ENCODE assay signal across 13 mouse cellular contexts in the genomic region with DNA sequence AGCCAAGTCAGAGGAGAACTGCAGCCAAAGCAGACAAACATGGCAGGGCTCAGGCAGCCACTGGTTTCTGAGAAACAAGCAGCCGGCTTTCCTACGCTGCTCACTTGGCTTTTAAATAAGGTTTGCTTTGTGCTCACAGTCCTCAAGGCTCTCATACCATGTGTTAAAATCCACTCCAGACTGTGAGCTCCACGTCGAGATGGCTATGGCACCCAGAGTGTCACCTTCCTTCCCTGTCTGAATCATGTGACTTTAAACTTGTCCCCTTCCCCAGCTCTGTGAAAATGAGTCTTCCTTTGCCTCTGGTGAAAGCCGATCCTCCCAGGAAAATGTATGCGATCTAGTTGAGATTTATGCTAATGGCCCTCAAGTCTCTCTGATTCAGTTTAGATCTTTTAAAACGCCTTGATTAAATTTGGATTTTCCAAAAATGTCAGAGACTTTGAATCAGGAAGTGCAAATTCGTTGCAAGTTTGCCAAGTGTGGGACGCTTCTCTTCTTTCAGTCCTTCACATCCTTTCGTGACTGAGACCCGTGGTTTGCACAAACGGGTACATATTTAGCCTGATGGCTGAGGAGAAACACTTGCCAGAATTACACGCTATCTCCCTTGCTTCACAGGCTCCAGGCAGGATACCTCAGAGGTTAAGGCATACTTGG. TPM values are rescaled to one million over a fixed set of nuclear protein-coding genes. Genes with fewer than 3 reads are reported as not detected.
A peak's percentile ranks its signal among the peaks of the same experiment; 100 is the strongest.
DNase-seq lines count a peak whose midpoint lies in the region; ATAC-seq and TF ChIP-seq lines count a peak whose summit lies in the region.
"Had no signal": no experiment of that assay in that cellular context is flagged by ENCODE, and none has a peak within 500 bp of the region (broad histone marks: within the 10 kb centered on the region; RNA-seq: fewer than 3 reads in every experiment).

No protein-coding gene starts in this region.

- H3K36me3 ChIP-seq in heart, embryonic 16.5 days (ENCODE audit: control insufficient read depth, insufficient read depth), result no peaks in the 10 kb centered on the region
- no peaks in the 10 kb centered on the region for H3K36me3 ChIP-seq in macrophage (ENCODE audit: inconsistent target)
- no peaks in the 10 kb centered on the region for H3K36me3 ChIP-seq in midbrain, embryonic 14.5 days (ENCODE audit: control insufficient read depth, insufficient read depth, low read length)
- H3K36me3 ChIP-seq: intestine, embryonic 15.5 days; midbrain, embryonic 12.5 days had no signal

- H3K4me2 ChIP-seq in heart, embryonic 16.5 days (ENCODE audit: low read depth, low read length), result 0 out of 2 replicates have a peak overlapping the region, but pooled peaks have one; percentile 19
- no peak overlapping the region for H3K4me2 ChIP-seq in midbrain, embryonic 14.5 days (ENCODE audit: low read length)
- H3K4me2 ChIP-seq: intestine, embryonic 15.5 days; midbrain, embryonic 12.5 days had no signal

- no peak for DNase-seq in heart, postnatal 14 days
- DNase-seq in brain, embryonic 14.5 days (ENCODE audit: low read depth), result peak; percentile 35
- DNase-seq in urinary bladder, postnatal 36 days (ENCODE audit: low spot score in 2 of 2), result no peak
- DNase-seq in midbrain, embryonic 14.5 days, result no peak
- DNase-seq: liver, postnatal 0 days; thymus, postnatal 25 days had no signal

- no peaks in the 10 kb centered on the region for H3K27me3 ChIP-seq in heart, embryonic 16.5 days (ENCODE audit: control insufficient read depth, insufficient read depth, low read length)
- no peaks in the 10 kb centered on the region for H3K27me3 ChIP-seq in midbrain, embryonic 14.5 days (ENCODE audit: control insufficient read depth, insufficient read depth, low read length)
- H3K27me3 ChIP-seq: intestine, embryonic 15.5 days; midbrain, embryonic 12.5 days had no signal

- no peak for TF ChIP-seq CTCF in brain, embryonic 14.5 days (IDR thresholded peaks at IDR 0.05; ENCODE audit: borderline replicate concordance, extremely low read depth, insufficient read depth, insufficient read length)

- intact Hi-C loops in heart, postnatal 14 days (cut with DNase I), result no loop called here

- peak overlapping the region; percentile 0; the same call in 1 of the 2 replicates for H3K27ac ChIP-seq in heart, embryonic 16.5 days (ENCODE audit: low read length)
- H3K27ac ChIP-seq in macrophage, result peak overlapping the region; percentile 98
- no peak overlapping the region for H3K27ac ChIP-seq in midbrain, embryonic 14.5 days (replicated peaks; ENCODE audit: low read depth, low read length)
- H3K27ac ChIP-seq: intestine, embryonic 15.5 days; midbrain, embryonic 12.5 days had no signal

- peaks cover 8% of the 10 kb centered on the region; the same call in 1 of the 2 replicates for H3K4me1 ChIP-seq in heart, embryonic 16.5 days (ENCODE audit: control insufficient read depth, insufficient read depth, low read length)
- no peaks in the 10 kb centered on the region for H3K4me1 ChIP-seq in midbrain, embryonic 14.5 days (ENCODE audit: control insufficient read depth, insufficient read depth, low read length)

- no peaks in the 10 kb centered on the region for H3K79me2 ChIP-seq in macrophage (ENCODE audit: inconsistent target)

- no peak for ATAC-seq in heart, embryonic 16.5 days (replicated peaks; ENCODE audit: extremely low read depth, insufficient read depth, low FRiP score)
- ATAC-seq in frontal cortex, adult (ENCODE audit: low TSS enrichment), result peak; percentile 66
- ATAC-seq in midbrain, embryonic 14.5 days (ENCODE audit: low FRiP score, low TSS enrichment), result no peak
- ATAC-seq: intestine, embryonic 15.5 days; liver, postnatal 0 days had no signal

- 41% methylated on average over 13 of the region's 13 CpGs for WGBS in heart, embryonic 16.5 days
- WGBS in macrophage (ENCODE audit: missing documents), result 49% methylated on average over 13 of the region's 13 CpGs
- WGBS in midbrain, embryonic 14.5 days, result 58% methylated on average over 13 of the region's 13 CpGs

- TF ChIP-seq POLR2A in brain, embryonic 14.5 days (IDR thresholded peaks at IDR 0.05; ENCODE audit: borderline replicate concordance, extremely low read depth, insufficient read depth, insufficient read length, poor library complexity, severe bottlenecking), result no peak

- H3K4me3 ChIP-seq in heart, embryonic 16.5 days (ENCODE audit: low read length), result no peak overlapping the region
- H3K4me3 ChIP-seq in macrophage (ENCODE audit: inconsistent target), result no peak overlapping the region
- H3K4me3 ChIP-seq in midbrain, embryonic 14.5 days (replicated peaks; ENCODE audit: low read depth, low read length), result no peak overlapping the region
- H3K4me3 ChIP-seq: intestine, embryonic 15.5 days; midbrain, embryonic 12.5 days had no signal

- H3K9ac ChIP-seq in heart, embryonic 16.5 days (ENCODE audit: low read length), result no peak overlapping the region
- no peak overlapping the region for H3K9ac ChIP-seq in midbrain, embryonic 14.5 days (replicated peaks; ENCODE audit: low read length)
- H3K9ac ChIP-seq: intestine, embryonic 15.5 days; liver, postnatal 0 days; midbrain, embryonic 12.5 days had no signal

- no peaks in the 10 kb centered on the region for H3K9me3 ChIP-seq in heart, embryonic 16.5 days (replicated peaks; ENCODE audit: control insufficient read depth, low read length)
- H3K9me3 ChIP-seq in midbrain, embryonic 14.5 days (ENCODE audit: control insufficient read depth, low read length), result no peaks in the 10 kb centered on the region
- H3K9me3 ChIP-seq: intestine, embryonic 15.5 days; midbrain, embryonic 12.5 days had no signal

RNA-seq across cellular contexts. Expression of a gene that starts 41.6 kb away (rescaled TPM):
- 0.29 TPM in 1 of 2 replicates, not detected in the other for polyA plus RNA-seq in heart, embryonic 16.5 days (2015; fragmentation: Nextera tagmentation; extraction: Ambion mirVana)
- total RNA-seq in heart, postnatal 14 days (2021), result not detected
- not detected in 2 replicates for polyA plus RNA-seq in brain, embryonic 14.5 days (2012; rRNA removed)
- total RNA-seq in macrophage (2018; cell fraction: chromatin; rRNA removed), result 1 to 10 TPM in 15 of 26 experiments, not detected in 11; 1.1 to 8.5 (median 2.8) TPM
- total RNA-seq in macrophage (2018; cell fraction: cytosol; rRNA removed), result 1 to 10 TPM in 14 of 26 experiments, under 1 TPM in 12; 0.58 to 6.1 (median 2.3) TPM
- 10 to 100 TPM in 1 of 26 experiments, 1 to 10 TPM in 15, under 1 TPM in 6, not detected in 4; 0.48 to 22.1 (median 1.6) TPM for total RNA-seq in macrophage (2018; cell fraction: nucleus; rRNA removed)
- polyA plus RNA-seq in macrophage (2018), result 3.0 to 17.8 TPM (median 4.8 TPM) in 3 replicates
- not detected in 2 replicates for polyA plus RNA-seq in midbrain, embryonic 14.5 days (2014; fragmentation: Nextera tagmentation; extraction: Ambion mirVana)
- total RNA-seq: common myeloid progenitor, adult 5-6 weeks; heart, postnatal 25 days had no signal
- polyA plus RNA-seq: intestine, embryonic 15.5 days; midbrain, embryonic 12.5 days had no signal

RNA-seq across cellular contexts. Expression of a gene that starts 42.2 kb away (rescaled TPM):
- polyA plus RNA-seq in heart, embryonic 16.5 days (2015; fragmentation: Nextera tagmentation; extraction: Ambion mirVana), result 0.22 and 0.45 TPM in 2 replicates
- total RNA-seq in heart, postnatal 14 days (2021), result 1 to 10 TPM in 1 of 2 experiments, under 1 TPM in 1; 0.73 to 2.1 TPM
- 0.38 and 0.63 TPM in 2 replicates for polyA plus RNA-seq in brain, embryonic 14.5 days (2012; rRNA removed)
- 1 to 10 TPM in 13 of 26 experiments, under 1 TPM in 12, not detected in 1; 0.25 to 3.1 (median 1.0) TPM for total RNA-seq in macrophage (2018; cell fraction: chromatin; rRNA removed)
- 1 to 10 TPM in 10 of 26 experiments, under 1 TPM in 16; 0.19 to 1.9 (median 0.77) TPM for total RNA-seq in macrophage (2018; cell fraction: cytosol; rRNA removed)
- 1 to 10 TPM in 13 of 26 experiments, under 1 TPM in 13; 0.38 to 5.1 (median 1.0) TPM for total RNA-seq in macrophage (2018; cell fraction: nucleus; rRNA removed)
- 0.27 to 2.1 TPM (median 1.1 TPM) in 3 replicates for polyA plus RNA-seq in macrophage (2018)
- polyA plus RNA-seq in midbrain, embryonic 14.5 days (2014; fragmentation: Nextera tagmentation; extraction: Ambion mirVana), result 0.08 and 0.25 TPM in 2 replicates
